Comparison of ENCODE assay signal across 8 mouse cellular contexts in genomic region chr8:94178857-94179712, GRCm38 (mm10). TPM values are rescaled to one million over a fixed set of nuclear protein-coding genes. Genes with fewer than 3 reads are reported as not detected.
DNase-seq lines count a peak whose midpoint lies in the region; ATAC-seq and TF ChIP-seq lines count a peak whose summit lies in the region.

Gene Mt1, plus strand, starts transcription at chr8:94179082.

- H3K4me3 ChIP-seq in forebrain, embryonic 14.5 days (ENCODE audit: low read depth, low read length), result peak within 1 kb of the TSS; percentile 41
- H3K4me3 ChIP-seq in liver, embryonic 16.5 days (ENCODE audit: low read depth, low read length), result peak within 1 kb of the TSS; percentile 75
- peak within 1 kb of the TSS; percentile 31 for H3K4me3 ChIP-seq in neural tube, embryonic 12.5 days
- H3K4me3 ChIP-seq in testis, adult 2 months (ENCODE audit: control insufficient read depth, low read depth, low read length), result peak within 1 kb of the TSS; percentile 93

- peaks cover 17% of the 10 kb centered on the region for H3K4me1 ChIP-seq in forebrain, embryonic 14.5 days (ENCODE audit: control insufficient read depth, insufficient read depth, low read length)
- H3K4me1 ChIP-seq in liver, embryonic 16.5 days (ENCODE audit: control insufficient read depth, low read depth, low read length), result peaks cover 62% of the 10 kb centered on the region
- H3K4me1 ChIP-seq in neural tube, embryonic 12.5 days, result peaks cover 24% of the 10 kb centered on the region
- H3K4me1 ChIP-seq in testis, adult 2 months (ENCODE audit: control insufficient read depth, insufficient read depth, low read length), result peaks cover 17% of the 10 kb centered on the region

- peak; percentile 96 for TF ChIP-seq POLR2A in testis, adult 2 months (IDR thresholded peaks at IDR 0.05; ENCODE audit: control insufficient read depth, low read depth, low read length)

- peaks cover 47% of the 10 kb centered on the region for H3K27me3 ChIP-seq in forebrain, embryonic 14.5 days (replicated peaks; ENCODE audit: control insufficient read depth, insufficient read depth, low read length)
- no peaks in the 10 kb centered on the region for H3K27me3 ChIP-seq in liver, embryonic 16.5 days (ENCODE audit: control insufficient read depth, insufficient read depth, low read depth, low read length)
- peaks cover 90% of the 10 kb centered on the region for H3K27me3 ChIP-seq in neural tube, embryonic 12.5 days (replicated peaks)
- H3K27me3 ChIP-seq in testis, adult 2 months (ENCODE audit: control insufficient read depth, insufficient read depth, low read length), result no peaks in the 10 kb centered on the region

- under 1% methylated on average over 50 of the region's 50 CpGs for WGBS in forebrain, embryonic 14.5 days
- WGBS in large intestine, adult 2 months, result under 1% methylated on average over 50 of the region's 50 CpGs
- WGBS in liver, embryonic 16.5 days (ENCODE audit: insufficient replicate concordance), result under 1% methylated on average over 50 of the region's 50 CpGs
- WGBS in neural tube, embryonic 12.5 days, result under 1% methylated on average over 50 of the region's 50 CpGs

- peak; percentile 87 for ATAC-seq in forebrain, embryonic 14.5 days
- peak; percentile 90 for ATAC-seq in liver, embryonic 16.5 days (ENCODE audit: low read depth)
- peak; percentile 68 for ATAC-seq in neural tube, embryonic 12.5 days (ENCODE audit: low FRiP score, low read depth)

- peak within 1 kb of the TSS; percentile 86 for H3K4me2 ChIP-seq in forebrain, embryonic 14.5 days (ENCODE audit: low read length)
- H3K4me2 ChIP-seq in liver, embryonic 16.5 days (ENCODE audit: low read depth, low read length), result peak within 1 kb of the TSS; percentile 66
- peak within 1 kb of the TSS; percentile 67 for H3K4me2 ChIP-seq in neural tube, embryonic 12.5 days (replicated peaks)

- H3K9ac ChIP-seq in forebrain, embryonic 14.5 days (ENCODE audit: low read length), result peak within 1 kb of the TSS; percentile 64
- peak within 1 kb of the TSS; percentile 78 for H3K9ac ChIP-seq in liver, embryonic 16.5 days (ENCODE audit: low read depth, low read length)
- H3K9ac ChIP-seq in neural tube, embryonic 12.5 days, result peak within 1 kb of the TSS; percentile 46; the same call in 1 of the 2 replicates

- H3K9me3 ChIP-seq in forebrain, embryonic 14.5 days (replicated peaks; ENCODE audit: control insufficient read depth, low read length), result no peaks in the 10 kb centered on the region
- no peaks in the 10 kb centered on the region for H3K9me3 ChIP-seq in liver, embryonic 16.5 days (replicated peaks; ENCODE audit: control insufficient read depth, low read length)
- H3K9me3 ChIP-seq in neural tube, embryonic 12.5 days, result no peaks in the 10 kb centered on the region

- DNase-seq in MEL-GATA-1-ER (ENCODE audit: extremely low read depth, low read depth), result peak; percentile 99
- peak; percentile 70 for DNase-seq in cerebellum, adult 11 months
- peak; percentile 89 for DNase-seq in forebrain, embryonic 14.5 days (ENCODE audit: low spot score)
- DNase-seq in heart, postnatal 10 days, result peak; percentile 93 to 94
- no peak for DNase-seq in large intestine, adult 2 months (ENCODE audit: low read depth, low spot score)

- TF ChIP-seq CTCF in testis, adult 2 months (IDR thresholded peaks at IDR 0.05; ENCODE audit: control insufficient read depth, insufficient read depth, insufficient replicate concordance, low read depth, low read length), result no peak

- no peaks in the 10 kb centered on the region for H3K36me3 ChIP-seq in forebrain, embryonic 14.5 days (ENCODE audit: control insufficient read depth, insufficient read depth, low read length)
- H3K36me3 ChIP-seq in liver, embryonic 16.5 days (ENCODE audit: control insufficient read depth, insufficient read depth), result no peaks in the 10 kb centered on the region
- H3K36me3 ChIP-seq in neural tube, embryonic 12.5 days, result no peaks in the 10 kb centered on the region
- no peaks in the 10 kb centered on the region; the same call in 1 of the 2 replicates for H3K36me3 ChIP-seq in testis, adult 2 months (ENCODE audit: control insufficient read depth, insufficient read depth, low read length)

- intact Hi-C loops in heart, postnatal 10 days (cut with DNase I), result no loop called here

- no peak within 1 kb of the TSS for H3K27ac ChIP-seq in forebrain, embryonic 14.5 days (ENCODE audit: low read depth, low read length)
- peak within 1 kb of the TSS; percentile 100 for H3K27ac ChIP-seq in liver, embryonic 16.5 days (ENCODE audit: low read length)
- no peak within 1 kb of the TSS for H3K27ac ChIP-seq in neural tube, embryonic 12.5 days
- H3K27ac ChIP-seq in testis, adult 2 months (ENCODE audit: control insufficient read depth, insufficient read depth, low read depth, low read length), result peak within 1 kb of the TSS; percentile 97

RNA-seq across cellular contexts. Expression of gene Mt1, which starts in this region (rescaled TPM):
- 77.2 and 110 TPM in 2 replicates for polyA plus RNA-seq in forebrain, embryonic 14.5 days (2014; fragmentation: Nextera tagmentation; extraction: Ambion mirVana)
- total RNA-seq in heart, postnatal 10 days (2021), result 100 to 1,000 TPM; 104 to 394 TPM
- 839 and 1,256 TPM in 2 replicates for polyA plus RNA-seq in large intestine, adult 2 months (2012; rRNA removed)
- 6,330 and 6,428 TPM in 2 replicates for polyA plus RNA-seq in liver, embryonic 16.5 days (2015; fragmentation: Nextera tagmentation; extraction: Ambion mirVana)
- 33.3 and 36.7 TPM in 2 replicates for polyA plus RNA-seq in neural tube, embryonic 12.5 days (2016; fragmentation: Nextera tagmentation; extraction: Ambion mirVana)
- polyA plus RNA-seq in testis, adult 2 months (2012; rRNA removed), result 1,753 and 1,911 TPM in 2 replicates

Comparison
In these comparisons a context has a peak if more than half of its experiments do, and no peak if none do; other contexts are left out.
1. H3K27ac ChIP-seq: peak in liver, embryonic 16.5 days (single experiment) and testis, adult 2 months (single experiment); none in forebrain, embryonic 14.5 days (single experiment) and neural tube, embryonic 12.5 days (single experiment).
2. H3K4me3 ChIP-seq: peak in every context shown above with its lines; median percentile 93 in testis, adult 2 months; 75 in liver, embryonic 16.5 days; 41 in forebrain, embryonic 14.5 days; 31 in neural tube, embryonic 12.5 days.
3. Peak in every context shown above with its lines, with median percentiles within 50 percentile points of each other: ATAC-seq, H3K4me2 ChIP-seq and H3K9ac ChIP-seq.